Mouse (Mus musculus) right cerebral cortex, adult 2 months (tissue): ENCODE measurements at regions not wholly inside any gene's neighbourhood (a gene's known extent, or its start where the extent isn't known, plus 50 kb on each side); places are given as distances from the start of the nearest gene placed in this dataset.

Experiments used
- DNase-seq, 2 experiments: peaks; one replicate each; pipeline ENCODE4 v3.0.0; 2021 to 2022; ENCODE audit warnings: low spot score in 2 of 2

DNA sequence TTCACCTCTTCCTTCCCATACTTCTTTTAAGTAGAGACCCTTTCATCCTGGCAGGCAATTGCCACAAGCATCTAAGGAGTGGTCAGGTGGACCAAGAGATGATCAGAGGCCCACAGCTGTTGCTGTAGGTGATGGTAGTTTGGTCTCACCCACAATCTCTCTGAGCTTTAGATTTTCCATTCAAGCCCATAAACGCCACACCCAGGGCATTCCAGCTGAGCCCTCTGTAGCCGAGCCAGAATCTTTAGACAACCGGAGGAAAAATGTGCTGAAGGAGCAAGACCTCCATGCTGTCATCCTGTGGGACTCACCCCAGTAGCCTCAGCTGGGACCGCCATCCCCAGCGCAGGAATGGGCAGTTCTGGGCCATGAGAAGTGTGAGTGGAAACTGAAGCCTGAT lies 93.7 kb upstream of the Dlx2 start:
- no peak for DNase-seq

DNA sequence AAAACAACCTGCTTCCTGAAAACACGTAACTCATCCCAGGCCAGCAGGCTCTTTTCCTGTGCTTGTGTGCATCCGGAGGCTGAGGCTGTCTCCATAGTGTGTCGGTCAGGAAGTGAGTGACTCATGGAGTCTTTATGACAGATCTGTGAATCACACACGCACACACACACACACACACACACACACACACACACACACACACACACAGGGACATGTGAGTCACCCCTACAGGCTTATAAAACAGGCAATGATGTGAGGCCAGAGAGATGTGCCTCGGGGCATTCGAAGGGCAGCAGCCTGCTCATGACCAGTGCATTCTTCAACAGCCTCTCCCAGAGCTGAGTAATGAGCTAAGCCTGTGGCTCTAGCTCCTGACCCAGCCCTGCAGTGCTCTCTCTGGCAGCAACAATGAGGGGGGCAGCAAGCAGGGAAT lies 97.5 kb upstream of the Dlx2 start:
- DNase-seq: peak; percentile 50 to 57

DNA sequence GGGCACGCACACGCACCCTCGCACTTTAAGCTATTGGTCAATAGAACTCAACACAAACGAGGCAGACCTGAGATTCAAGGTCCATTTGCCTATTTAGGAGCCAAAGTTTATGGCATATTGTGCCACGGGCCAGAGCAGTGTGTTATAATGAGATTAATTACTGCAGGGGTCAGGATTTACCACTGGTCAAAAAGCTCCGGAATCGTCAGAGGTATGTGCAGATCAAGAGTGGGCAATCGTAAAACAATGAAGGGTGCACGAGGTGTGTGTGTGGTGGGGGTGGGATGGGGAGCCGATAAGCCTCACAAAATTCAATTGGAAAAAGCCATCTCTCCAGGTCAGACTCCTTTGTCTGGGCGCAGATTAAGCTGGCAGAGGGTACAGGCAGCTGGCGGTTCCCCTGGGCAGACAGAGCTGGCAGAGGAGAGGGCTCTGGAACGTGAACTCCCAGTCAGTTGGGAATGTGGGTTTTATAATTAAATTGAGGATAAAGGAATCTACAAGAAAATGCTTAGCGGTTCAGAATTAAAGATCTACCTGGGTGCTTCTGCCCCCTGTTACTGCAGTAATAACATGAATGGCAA lies 97.4 kb upstream of the Itga6 start:
- no peak for DNase-seq

DNA sequence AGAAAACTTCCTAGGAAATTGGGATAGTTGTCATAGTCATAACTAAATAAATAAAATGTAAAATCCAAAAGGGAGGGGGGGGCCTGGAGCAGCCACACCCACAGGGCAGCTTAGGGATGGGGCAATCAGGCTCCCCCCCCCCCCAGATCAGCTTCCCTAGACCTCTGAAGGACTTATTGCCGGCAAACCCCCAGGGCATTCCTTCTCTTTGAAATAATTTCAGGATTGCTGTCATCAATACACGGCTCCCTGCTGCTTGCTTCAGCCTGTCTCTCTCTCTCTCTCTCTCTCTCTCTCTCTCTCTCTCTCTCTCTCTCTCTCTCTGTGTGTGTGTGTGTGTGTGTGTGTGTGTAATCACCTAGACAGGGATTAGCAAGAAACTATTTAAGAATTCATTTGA lies 93.8 kb upstream of the Itga6 start:
- no peak for DNase-seq

DNA sequence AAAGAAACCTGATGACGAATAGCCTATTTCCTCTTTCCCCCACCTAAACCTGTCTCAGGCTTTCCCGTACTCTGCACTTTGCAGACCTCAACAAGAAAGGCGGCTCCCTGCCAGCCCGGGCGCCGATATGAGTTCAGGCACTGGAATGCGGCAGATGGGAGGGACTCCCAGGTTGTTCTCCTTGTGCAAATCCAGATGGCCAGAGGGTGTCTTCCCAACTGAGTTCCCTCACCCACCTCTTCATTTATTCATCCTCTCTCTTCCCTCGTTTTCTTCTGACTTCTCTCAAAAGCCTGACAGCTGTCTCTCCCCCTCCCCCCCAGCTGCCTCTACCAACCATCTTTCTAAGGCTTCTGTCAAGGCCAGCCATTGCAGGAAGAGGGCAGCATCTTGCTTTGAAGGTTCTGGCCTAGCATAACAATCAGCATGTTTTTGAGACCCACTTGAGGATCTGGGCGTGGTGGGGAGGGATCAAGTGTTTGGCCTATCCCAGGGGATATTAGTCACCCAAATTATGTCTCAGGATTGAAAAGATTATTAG lies 93.1 kb upstream of the Itga6 start:
- DNase-seq: peak; percentile 59 to 66

DNA sequence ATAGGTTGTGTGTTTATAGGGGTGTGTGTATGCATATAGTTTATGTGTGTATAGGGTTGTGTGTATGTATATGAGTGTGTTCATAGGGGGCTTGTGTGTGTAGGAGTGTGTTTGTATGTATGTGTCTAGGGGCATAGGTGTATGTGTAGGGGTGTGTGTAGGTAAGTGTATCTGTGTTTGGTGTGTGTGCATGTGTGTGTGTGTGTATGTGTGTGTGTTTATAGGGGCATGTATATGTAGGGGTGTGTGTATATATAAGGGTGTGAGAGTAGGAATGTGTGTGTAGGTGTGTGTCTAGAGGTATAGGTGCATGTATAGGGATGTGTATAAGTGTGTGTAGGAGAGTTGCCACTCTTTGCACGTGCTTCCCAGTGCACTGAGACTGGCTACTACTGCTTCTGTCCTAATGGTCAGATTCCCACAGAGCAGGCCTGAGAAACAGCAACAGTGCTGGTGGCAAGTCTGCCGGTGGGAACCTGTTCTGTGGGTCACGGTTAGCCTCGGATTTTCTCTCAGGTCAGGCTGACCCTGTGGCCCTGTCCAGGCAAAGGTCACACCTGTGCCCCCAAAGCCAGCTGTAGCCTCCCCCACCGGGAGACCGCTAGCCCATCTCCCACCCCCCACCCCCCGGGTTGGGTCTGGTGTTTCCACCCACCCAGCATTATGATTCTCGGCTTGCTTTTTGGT lies 90.5 kb upstream of the Itga6 start:
- DNase-seq: no peak

DNA sequence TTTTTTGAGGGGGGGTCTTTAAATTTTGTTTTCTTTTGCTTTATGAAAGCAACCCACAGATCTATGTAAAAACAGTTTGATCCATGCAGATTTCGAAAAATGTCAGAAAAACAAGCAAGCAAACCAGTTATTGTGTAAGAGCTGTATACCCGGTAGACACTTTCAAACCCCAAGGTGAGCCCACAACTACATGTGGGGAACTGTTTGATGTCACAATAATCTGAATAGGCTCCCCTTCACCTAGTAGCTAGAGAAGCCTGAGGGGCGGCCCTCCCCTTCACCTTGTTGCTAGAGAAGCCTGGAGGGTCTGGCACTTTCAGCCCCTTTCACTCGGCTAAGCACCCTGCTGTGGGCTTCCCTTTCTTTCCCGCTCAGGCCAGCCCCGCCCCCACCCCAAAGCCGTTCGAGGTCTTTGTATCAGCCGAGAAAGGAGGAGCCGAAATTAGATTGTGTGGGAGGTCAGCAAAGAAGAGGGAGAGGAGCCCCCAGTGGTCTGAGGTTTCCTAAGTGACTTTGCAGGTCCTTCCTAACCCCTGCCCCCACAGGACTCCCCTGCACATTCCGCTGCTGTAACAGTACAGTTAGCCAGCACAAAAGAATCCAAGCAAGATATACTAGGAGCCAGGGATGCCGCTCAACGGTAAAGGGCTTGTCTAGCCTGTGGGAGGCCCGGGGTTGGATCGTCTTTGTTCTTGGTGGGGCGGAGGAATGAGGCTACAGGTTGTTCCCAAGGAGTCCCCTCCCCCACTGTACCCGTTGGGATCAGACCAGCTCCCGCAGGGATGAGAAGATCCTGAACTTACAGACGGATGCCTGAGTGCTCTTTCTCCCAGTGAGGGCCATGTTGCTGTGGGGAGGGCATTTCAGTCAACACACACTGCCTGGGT lies 89.7 kb upstream of the Itga6 start:
- DNase-seq: peak in 1 of 2 experiments; percentile 20

DNA sequence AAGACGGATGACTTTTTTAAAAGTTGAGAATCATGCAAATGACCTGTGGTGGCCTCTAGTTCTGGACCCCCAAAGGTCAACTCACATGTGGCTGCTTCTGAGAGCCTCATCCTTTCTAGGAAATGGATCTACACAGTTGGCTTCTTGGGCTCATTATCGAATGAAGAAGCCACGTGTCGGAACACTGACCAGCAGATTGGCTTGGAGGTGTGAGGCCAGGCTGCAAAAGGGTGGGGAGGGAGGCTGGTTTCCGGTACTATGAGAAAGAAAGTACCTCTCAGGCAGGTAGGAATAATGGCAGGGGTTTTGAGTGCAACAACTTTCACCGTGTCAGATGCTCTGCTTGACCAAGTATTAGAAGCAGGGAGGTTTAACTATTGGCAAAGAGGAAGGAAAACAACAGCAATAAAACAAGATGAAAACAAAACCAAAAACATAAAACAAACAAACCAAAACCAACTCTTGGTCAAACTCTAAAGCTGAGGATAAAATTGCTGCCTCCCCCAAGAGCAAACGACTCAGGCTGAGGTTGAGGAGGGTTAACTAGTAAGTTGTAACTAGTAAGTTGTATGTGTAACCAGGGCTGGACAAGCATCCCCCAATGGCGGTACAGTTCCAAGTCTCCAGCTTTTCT lies 88.7 kb upstream of the Itga6 start:
- no peak for DNase-seq

DNA sequence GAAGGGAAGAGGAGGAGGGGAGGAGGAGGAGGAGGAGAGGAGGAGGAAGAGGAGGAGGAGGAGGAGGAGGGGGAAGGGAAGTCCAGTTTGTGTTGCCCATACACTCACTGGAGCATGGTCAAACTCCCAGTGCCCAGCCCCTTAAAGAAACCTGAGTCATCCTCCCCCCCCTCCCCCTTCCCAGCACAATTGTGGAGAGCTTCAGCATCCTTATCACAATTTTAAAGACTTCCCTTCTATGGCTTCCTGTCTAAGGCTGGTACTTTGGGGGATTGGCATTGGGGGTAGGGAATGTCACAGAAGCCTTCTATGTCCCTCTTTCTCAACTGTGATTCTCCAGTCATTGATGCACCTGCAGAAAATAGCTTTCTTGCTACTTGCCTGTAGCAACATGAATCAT lies 84.0 kb upstream of the Itga6 start:
- no peak for DNase-seq

DNA sequence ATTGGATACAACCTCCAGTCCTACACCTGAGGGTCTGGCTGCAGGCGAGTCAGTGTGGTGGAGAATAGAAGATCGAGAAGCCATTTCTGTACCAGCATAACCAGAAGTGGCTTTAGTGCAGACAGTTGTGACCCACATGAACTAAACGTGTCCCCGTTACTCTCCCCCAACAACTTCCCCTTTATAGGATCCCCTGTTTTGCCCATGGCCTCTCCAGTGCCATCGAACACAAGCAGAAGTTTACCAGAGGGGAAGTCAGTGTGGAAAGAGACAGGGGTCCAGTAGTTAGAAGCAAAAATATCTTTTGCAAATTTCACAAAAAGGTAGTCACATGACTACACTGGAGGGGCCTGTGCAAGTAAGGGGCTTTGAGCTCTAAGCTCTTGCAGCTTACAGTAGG lies 83.4 kb upstream of the Itga6 start:
- no peak for DNase-seq

DNA sequence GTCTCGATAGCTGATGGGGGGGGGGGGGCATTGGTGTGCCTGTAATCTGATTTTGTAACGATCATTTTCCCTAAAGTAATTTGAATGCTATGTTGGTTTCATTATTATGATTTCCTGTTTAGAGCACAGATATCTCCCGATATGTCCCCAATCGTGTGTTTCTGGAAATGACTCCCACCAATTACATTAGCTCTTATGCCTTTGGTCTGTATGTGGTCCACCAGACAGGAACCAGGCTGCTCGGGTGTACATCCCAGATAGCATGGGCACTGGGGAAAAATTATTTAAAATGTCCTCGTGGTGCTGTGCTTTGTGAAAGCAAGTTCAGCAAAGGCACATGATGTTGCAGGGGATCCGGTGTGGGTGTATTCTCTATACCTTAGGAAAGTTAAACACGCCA lies 82.0 kb upstream of the Itga6 start:
- DNase-seq: no peak

DNA sequence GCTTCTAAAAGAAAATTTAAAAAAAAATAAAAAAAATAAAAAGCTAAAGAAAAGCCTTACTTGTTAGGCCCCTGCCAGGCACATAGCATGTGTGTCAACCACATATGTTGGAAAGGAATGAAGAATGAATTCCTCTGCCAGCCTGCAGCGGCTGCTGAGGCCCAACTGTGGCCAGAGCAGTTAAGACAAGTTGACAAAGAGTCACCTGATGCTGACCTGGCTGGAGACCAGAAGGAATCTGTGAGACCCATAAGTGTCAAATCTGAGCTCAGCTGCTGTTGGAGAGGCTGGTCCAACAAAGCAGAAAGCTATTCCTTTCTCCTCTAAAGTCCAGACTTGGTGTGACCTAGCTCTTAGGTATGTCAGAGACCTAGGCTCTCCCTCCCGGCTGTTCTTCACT lies 78.5 kb upstream of the Itga6 start:
- DNase-seq: no peak

DNA sequence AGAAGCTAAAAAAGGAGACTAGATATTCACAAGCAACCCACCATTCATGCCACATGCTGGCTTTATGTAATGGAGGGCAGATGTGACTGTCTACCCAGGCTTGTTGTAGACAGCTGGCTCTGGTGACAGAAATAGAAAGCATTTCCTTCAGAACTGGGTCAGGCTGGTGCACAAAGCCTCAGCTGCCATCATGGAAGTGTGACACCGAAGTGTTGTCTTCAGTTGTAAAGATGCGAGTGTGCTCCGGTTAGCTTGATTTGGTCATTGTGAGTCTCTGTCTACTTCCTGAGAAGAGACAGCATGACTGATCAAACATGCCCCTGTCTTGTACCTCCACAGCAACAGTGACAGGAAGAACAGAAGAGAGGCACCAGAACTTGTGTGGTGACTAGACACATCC lies 77.7 kb upstream of the Itga6 start:
- DNase-seq: peak; percentile 64

DNA sequence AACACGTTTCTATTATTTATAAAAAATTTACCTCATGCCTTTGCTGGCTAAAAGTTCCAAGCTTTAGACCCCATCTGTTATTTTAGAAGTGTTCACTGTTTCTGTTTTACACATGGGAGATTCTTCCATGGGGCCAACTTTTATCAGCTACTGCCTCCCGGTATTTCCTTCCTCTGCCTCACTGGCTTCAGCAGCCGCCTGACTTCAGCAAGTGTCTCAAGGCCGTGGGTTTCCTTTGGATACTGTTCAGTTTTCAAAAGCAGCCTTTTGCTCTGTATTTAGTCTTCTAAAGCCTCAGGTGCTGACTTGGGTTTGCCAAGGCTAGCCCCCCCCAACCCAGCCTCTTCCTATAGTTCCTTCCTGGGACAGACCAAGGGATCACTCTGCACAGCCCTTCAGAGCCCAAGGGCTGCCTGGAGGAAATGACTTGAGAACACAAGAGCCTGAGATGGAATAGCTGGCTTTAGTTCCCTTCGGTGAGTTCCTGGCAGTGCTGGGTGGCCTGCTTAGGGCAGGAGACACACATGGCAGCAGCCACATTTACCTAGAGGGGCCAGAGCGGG lies 75.1 kb upstream of the Itga6 start:
- DNase-seq: no peak

DNA sequence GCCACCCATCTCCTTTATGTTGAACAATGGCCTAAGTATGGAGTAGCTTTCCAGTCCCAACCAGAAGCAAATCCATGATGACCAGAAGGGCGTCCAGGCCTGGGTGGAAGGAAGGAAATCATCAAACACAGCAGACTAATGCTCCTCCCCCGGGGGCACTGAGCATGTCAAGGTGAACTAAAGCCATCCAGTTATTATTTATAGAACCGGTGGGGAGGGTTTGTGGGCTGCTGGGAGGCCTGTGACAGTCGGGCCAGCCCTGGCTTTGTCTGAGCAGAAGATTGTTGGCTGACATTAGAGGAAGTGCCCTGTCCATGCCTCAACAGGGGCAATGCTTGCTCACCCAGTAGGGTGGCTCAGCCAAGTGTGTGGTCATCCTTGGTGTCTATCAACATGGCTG lies 74.5 kb upstream of the Itga6 start:
- no peak for DNase-seq

DNA sequence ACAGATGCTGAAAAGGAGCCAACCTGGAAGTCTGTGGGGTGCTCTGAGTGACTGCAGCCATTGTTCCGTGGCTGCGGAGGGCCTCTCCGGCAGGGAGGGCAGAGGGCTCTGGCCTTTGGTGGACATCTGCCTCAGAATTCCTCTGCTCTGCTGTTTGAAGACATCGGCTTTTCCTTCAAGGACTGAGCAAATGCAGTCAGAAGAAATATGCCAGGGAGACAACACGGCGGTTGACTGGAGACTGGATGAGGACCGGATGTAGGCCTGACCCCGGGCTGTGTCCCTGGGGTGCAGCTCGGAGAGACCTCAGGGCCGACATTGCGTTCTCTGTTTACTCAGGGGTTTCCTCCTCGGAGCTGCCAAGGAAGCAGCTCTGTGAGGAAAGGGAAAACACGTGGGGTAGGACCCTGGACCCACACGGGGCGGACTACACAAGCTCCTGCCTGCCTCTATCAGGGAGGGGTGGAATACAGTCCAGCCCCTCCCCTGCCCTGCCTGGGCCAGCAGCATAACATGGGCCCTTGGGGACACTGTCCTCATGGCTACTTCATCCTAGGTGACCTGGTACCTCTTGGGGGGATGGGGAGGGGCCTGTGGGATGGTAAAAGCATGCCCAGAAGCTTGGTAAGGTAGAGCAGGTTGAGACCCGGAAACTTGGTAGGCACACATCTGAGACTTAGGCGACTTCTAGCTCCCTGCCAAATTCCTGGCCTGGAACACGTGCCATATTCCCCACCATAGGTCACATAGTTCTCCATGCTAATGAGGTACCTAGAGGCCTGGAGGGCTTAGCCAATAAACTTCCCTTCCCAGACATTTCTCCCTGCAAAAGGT lies 72.1 kb upstream of the Itga6 start:
- DNase-seq: no peak

DNA sequence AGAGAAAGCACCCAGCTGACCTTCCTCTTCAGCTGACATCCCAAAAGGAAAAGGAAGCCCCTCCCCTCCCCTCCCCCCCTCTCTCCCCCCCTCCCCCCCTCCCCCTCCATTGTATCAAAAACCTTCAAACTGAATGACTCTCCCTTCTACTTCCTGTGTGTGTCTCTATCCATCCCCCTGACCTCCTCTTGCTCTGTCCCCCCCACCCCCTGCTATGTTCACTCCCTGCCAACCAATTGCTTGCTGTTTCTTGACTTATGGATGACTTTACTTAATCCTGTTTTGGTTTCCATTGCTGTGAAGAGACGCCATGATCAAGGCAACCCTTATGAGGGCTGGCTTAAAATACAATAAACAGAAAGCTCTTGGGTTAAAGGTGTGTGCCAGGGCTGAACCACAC lies 64.7 kb upstream of the Itga6 start:
- no peak for DNase-seq

DNA sequence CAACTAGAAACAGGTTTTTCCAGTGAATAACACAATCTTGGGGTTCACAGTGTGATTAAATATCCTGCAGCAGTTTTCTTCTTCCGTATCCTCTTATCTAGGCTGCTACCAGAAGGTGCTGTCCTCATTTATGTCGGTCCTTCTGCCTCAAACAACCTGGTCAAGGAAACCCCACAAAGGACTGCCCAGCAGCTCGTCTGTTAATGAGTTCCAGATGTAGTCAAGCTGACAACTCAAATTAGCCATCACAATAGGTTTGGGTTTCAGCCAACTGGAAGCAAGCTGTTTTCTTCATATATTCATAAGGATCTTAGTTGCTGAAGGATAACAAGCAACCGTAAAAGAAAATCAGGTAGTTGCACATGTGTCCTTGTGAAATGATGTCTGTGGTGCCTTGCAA lies 64.3 kb upstream of the Itga6 start:
- no peak for DNase-seq

DNA sequence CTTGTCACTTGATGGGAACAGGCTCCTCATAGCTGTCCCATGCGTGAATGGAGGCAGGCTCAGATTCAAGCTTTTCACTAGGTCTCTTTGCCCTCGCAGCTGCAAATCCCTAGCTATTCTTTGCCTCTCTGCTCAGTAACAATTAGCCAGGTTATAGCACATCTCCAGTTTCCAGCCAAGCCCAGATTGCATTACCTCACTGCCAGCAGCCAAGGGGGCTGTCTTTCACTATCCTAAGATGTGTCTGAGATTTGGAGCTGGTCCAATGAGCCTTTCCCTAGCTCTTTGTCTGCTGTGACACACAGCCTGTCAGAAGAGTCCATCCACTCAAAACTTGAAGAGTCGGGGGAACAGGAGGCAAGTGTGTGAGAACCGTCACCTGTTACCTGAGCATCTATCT lies 62.0 kb upstream of the Itga6 start:
- DNase-seq: no peak

DNA sequence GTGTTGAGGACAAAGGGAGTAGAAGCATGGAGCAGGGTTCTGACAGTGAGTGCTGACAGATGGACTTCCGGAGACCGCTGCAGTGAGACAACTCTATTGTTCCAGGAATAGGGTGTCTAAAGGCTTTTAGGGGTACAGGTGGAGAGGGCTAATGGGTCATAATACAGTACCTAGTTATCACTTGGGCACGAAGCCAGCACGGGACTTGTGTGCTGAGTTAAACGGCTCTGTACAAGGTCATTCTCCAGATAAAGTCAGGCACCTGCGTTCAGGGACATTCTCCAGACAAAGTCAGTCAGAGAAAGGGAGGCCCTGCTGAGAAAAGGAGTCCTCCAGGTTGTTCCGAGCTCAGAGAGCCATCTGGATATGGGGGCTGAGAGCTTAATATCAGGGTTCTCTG lies 60.2 kb upstream of the Itga6 start:
- DNase-seq: no peak

DNA sequence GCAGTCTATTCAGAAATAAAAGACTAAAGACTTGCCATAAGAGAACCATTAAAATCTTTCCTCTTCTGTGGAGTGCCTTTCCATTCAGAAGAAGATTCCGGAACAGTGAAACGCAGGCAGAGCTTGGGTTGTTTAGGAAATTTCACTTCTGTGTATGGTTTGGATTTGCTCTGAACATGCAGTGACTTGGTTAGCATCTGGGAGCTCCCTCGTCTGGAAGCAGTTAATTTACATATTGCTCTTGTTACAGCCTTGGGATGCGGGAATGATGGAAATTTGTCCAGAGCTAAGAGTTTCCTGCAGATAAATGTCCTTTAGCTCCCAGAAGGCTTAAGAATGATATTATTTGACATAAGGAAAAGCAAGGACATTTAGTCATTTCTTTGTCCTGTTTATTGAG lies 56.4 kb upstream of the Itga6 start:
- no peak for DNase-seq
